Mouse (Mus musculus): ENCODE measurements at regions not wholly inside any gene's neighbourhood (a gene's known extent, or its start where the extent isn't known, plus 50 kb on each side); places are given as distances from the start of the nearest gene placed in this dataset.

- Histone ChIP-seq H3K4me3 (ENCODE audit: control insufficient read depth, insufficient read depth, low read length) (no peak overlapping the region), H3K27me3 (ENCODE audit: control insufficient read depth, insufficient read depth, low read length) (no peaks in the 10 kb centered on the region), H3K36me3 (ENCODE audit: control insufficient read depth, insufficient read depth, low read length) (no peaks in the 10 kb centered on the region), H3K27ac (ENCODE audit: control insufficient read depth, insufficient read depth, low read length) (no peak overlapping the region), H3K4me1 (replicated peaks; ENCODE audit: control insufficient read depth, insufficient read depth, low read length) (no peaks in the 10 kb centered on the region)
- 58% methylated on average over 4 of the region's 4 CpGs for WGBS
- TF ChIP-seq POLR2A (IDR thresholded peaks at IDR 0.05; ENCODE audit: control insufficient read depth, extremely low read depth, insufficient read depth, low read length, poor library complexity) (no peak), CTCF (IDR thresholded peaks at IDR 0.05; ENCODE audit: borderline replicate concordance, control insufficient read depth, extremely low read depth, insufficient read depth, low read length, poor library complexity) (no peak)
- DNase-seq = no peak
Measured at GRCm38 (mm10) chr12:77912863-77913554, 281.0 kb upstream of the Gm6657 start.

GRCm38 (mm10) chr12:77928729-77929128, 265.3 kb upstream of the Gm6657 start:
- H3K4me3 ChIP-seq (ENCODE audit: control insufficient read depth, insufficient read depth, low read length) = no peak overlapping the region
- no peak for DNase-seq
- WGBS = 85% methylated on average over 4 of the region's 4 CpGs
- TF ChIP-seq CTCF (IDR thresholded peaks at IDR 0.05; ENCODE audit: borderline replicate concordance, control insufficient read depth, extremely low read depth, insufficient read depth, low read length, poor library complexity) = no peak
- no peak for TF ChIP-seq POLR2A (IDR thresholded peaks at IDR 0.05; ENCODE audit: control insufficient read depth, extremely low read depth, insufficient read depth, low read length, poor library complexity)
- no peak overlapping the region for H3K27ac ChIP-seq (ENCODE audit: control insufficient read depth, insufficient read depth, low read length)
- no peaks in the 10 kb centered on the region for H3K36me3 ChIP-seq (ENCODE audit: control insufficient read depth, insufficient read depth, low read length)
- no peaks in the 10 kb centered on the region for H3K4me1 ChIP-seq (replicated peaks; ENCODE audit: control insufficient read depth, insufficient read depth, low read length)
- no peaks in the 10 kb centered on the region for H3K27me3 ChIP-seq (ENCODE audit: control insufficient read depth, insufficient read depth, low read length)

- DNase-seq = no peak
- 88% methylated on average over 1 of the region's 1 CpGs for WGBS
- H3K27ac ChIP-seq (ENCODE audit: control insufficient read depth, insufficient read depth, low read length) = no peak overlapping the region
- H3K36me3 ChIP-seq (ENCODE audit: control insufficient read depth, insufficient read depth, low read length) = no peaks in the 10 kb centered on the region
- H3K4me1 ChIP-seq (replicated peaks; ENCODE audit: control insufficient read depth, insufficient read depth, low read length) = no peaks in the 10 kb centered on the region
- no peak overlapping the region for H3K4me3 ChIP-seq (ENCODE audit: control insufficient read depth, insufficient read depth, low read length)
- TF ChIP-seq POLR2A (IDR thresholded peaks at IDR 0.05; ENCODE audit: control insufficient read depth, extremely low read depth, insufficient read depth, low read length, poor library complexity) = no peak
- H3K27me3 ChIP-seq (ENCODE audit: control insufficient read depth, insufficient read depth, low read length) = no peaks in the 10 kb centered on the region
Measured at GRCm38 (mm10) chr12:77929571-77929970, 264.5 kb upstream of the Gm6657 start.

- H3K4me1 ChIP-seq (replicated peaks; ENCODE audit: control insufficient read depth, insufficient read depth, low read length) = no peaks in the 10 kb centered on the region; the same call in 1 of the 2 replicates
- DNase-seq = no peak
- TF ChIP-seq POLR2A (IDR thresholded peaks at IDR 0.05; ENCODE audit: control insufficient read depth, extremely low read depth, insufficient read depth, low read length, poor library complexity) (no peak), CTCF (IDR thresholded peaks at IDR 0.05; ENCODE audit: borderline replicate concordance, control insufficient read depth, extremely low read depth, insufficient read depth, low read length, poor library complexity) (no peak)
- no peaks in the 10 kb centered on the region for H3K36me3 ChIP-seq (ENCODE audit: control insufficient read depth, insufficient read depth, low read length)
- H3K27me3 ChIP-seq (ENCODE audit: control insufficient read depth, insufficient read depth, low read length) = no peaks in the 10 kb centered on the region
- no peak overlapping the region for H3K4me3 ChIP-seq (ENCODE audit: control insufficient read depth, insufficient read depth, low read length)
- H3K27ac ChIP-seq (ENCODE audit: control insufficient read depth, insufficient read depth, low read length) = no peak overlapping the region
- 92% methylated on average over 8 of the region's 8 CpGs for WGBS
Measured at GRCm38 (mm10) chr12:77943960-77944359, 250.1 kb upstream of the Gm6657 start.

- no peaks in the 10 kb centered on the region for H3K27me3 ChIP-seq (ENCODE audit: control insufficient read depth, insufficient read depth, low read length)
- TF ChIP-seq POLR2A (IDR thresholded peaks at IDR 0.05; ENCODE audit: control insufficient read depth, extremely low read depth, insufficient read depth, low read length, poor library complexity) (no peak), CTCF (IDR thresholded peaks at IDR 0.05; ENCODE audit: borderline replicate concordance, control insufficient read depth, extremely low read depth, insufficient read depth, low read length, poor library complexity) (no peak)
- peaks cover 4% of the 10 kb centered on the region for H3K4me1 ChIP-seq (replicated peaks; ENCODE audit: control insufficient read depth, insufficient read depth, low read length)
- DNase-seq = peak; percentile 48
- 23% methylated on average over 16 of the region's 16 CpGs for WGBS
- H3K27ac ChIP-seq (ENCODE audit: control insufficient read depth, insufficient read depth, low read length) = peak overlapping the region; percentile 28; the same call in 1 of the 2 replicates
- no peaks in the 10 kb centered on the region for H3K36me3 ChIP-seq (ENCODE audit: control insufficient read depth, insufficient read depth, low read length)
- no peak overlapping the region for H3K4me3 ChIP-seq (ENCODE audit: control insufficient read depth, insufficient read depth, low read length)
Measured at GRCm38 (mm10) chr12:77949474-77950017, 244.5 kb upstream of the Gm6657 start.

GRCm38 (mm10) chr12:77952492-77952891, 241.6 kb upstream of the Gm6657 start:
- Histone ChIP-seq H3K27ac (ENCODE audit: control insufficient read depth, insufficient read depth, low read length) (no peak overlapping the region), H3K4me1 (replicated peaks; ENCODE audit: control insufficient read depth, insufficient read depth, low read length) (peaks cover 4% of the 10 kb centered on the region), H3K27me3 (ENCODE audit: control insufficient read depth, insufficient read depth, low read length) (no peaks in the 10 kb centered on the region), H3K4me3 (ENCODE audit: control insufficient read depth, insufficient read depth, low read length) (no peak overlapping the region), H3K36me3 (ENCODE audit: control insufficient read depth, insufficient read depth, low read length) (no peaks in the 10 kb centered on the region)
- DNase-seq = no peak
- TF ChIP-seq CTCF (IDR thresholded peaks at IDR 0.05; ENCODE audit: borderline replicate concordance, control insufficient read depth, extremely low read depth, insufficient read depth, low read length, poor library complexity) = no peak
- 75% methylated on average over 2 of the region's 2 CpGs for WGBS

GRCm38 (mm10) chr12:77962631-77963030, 231.4 kb upstream of the Gm6657 start:
- DNase-seq = no peak
- H3K4me3 ChIP-seq (ENCODE audit: control insufficient read depth, insufficient read depth, low read length) = no peak overlapping the region
- no peaks in the 10 kb centered on the region for H3K4me1 ChIP-seq (replicated peaks; ENCODE audit: control insufficient read depth, insufficient read depth, low read length)
- no peaks in the 10 kb centered on the region for H3K27me3 ChIP-seq (ENCODE audit: control insufficient read depth, insufficient read depth, low read length)
- WGBS = 85% methylated on average over 6 of the region's 6 CpGs
- TF ChIP-seq CTCF (IDR thresholded peaks at IDR 0.05; ENCODE audit: borderline replicate concordance, control insufficient read depth, extremely low read depth, insufficient read depth, low read length, poor library complexity) (no peak), POLR2A (IDR thresholded peaks at IDR 0.05; ENCODE audit: control insufficient read depth, extremely low read depth, insufficient read depth, low read length, poor library complexity) (no peak)
- H3K27ac ChIP-seq (ENCODE audit: control insufficient read depth, insufficient read depth, low read length) = no peak overlapping the region
- no peaks in the 10 kb centered on the region for H3K36me3 ChIP-seq (ENCODE audit: control insufficient read depth, insufficient read depth, low read length)
